Mouse (Mus musculus) v-Abl transformed pro-B cells (cell line): ENCODE results near the gene Ddx4.
"Not testable (repeated sequence)": the region's sequence is repeated elsewhere in the genome, so short reads cannot be mapped to it uniquely, and the experiment has no call there.

ENCODE experiments used
- in situ Hi-C, 2 experiments: fragments of 400-800 bp; cut with MboI; formaldehyde crosslinking; loops; one replicate each; pipeline ENCODE4 v1.15.1; 2025; ENCODE audit not compliant: unreplicated experiment in 2 of 2

Gene Ddx4

GRCm38 (mm10) chr13:112580590-112581320 lies 71.5 kb downstream of the Ddx4 start:
- in situ Hi-C loops = no loop called here

- in situ Hi-C loops = not testable (repeated sequence)
Measured at GRCm38 (mm10) chr13:112578041-112578440, 74.2 kb downstream of the Ddx4 start.

GRCm38 (mm10) chr13:112573800-112574199 lies 78.5 kb downstream of the Ddx4 start:
- in situ Hi-C loops = no loop called here

GRCm38 (mm10) chr13:112570768-112571167 lies 81.5 kb downstream of the Ddx4 start:
- in situ Hi-C loops = no loop called here

GRCm38 (mm10) chr13:112569606-112570005 lies 82.7 kb downstream of the Ddx4 start:
- in situ Hi-C loops = no loop called here

- in situ Hi-C loops = no loop called here
Measured at GRCm38 (mm10) chr13:112560554-112561138, 91.6 kb downstream of the Ddx4 start.

GRCm38 (mm10) chr13:112556501-112556900 lies 95.8 kb downstream of the Ddx4 start:
- in situ Hi-C loops = no loop called here

- in situ Hi-C loops = no loop called here
Measured at GRCm38 (mm10) chr13:112553304-112553703, 99.0 kb downstream of the Ddx4 start.

- in situ Hi-C loops = no loop called here
Measured at GRCm38 (mm10) chr13:112551641-112552548, 100.4 kb downstream of the Ddx4 start.
